Comparison of ENCODE assay signal across 11 mouse cellular contexts in genomic region chr12:107183283-107183682, GRCm38 (mm10).
A peak's percentile ranks its signal among the peaks of the same experiment; 100 is the strongest.
DNase-seq lines count a peak whose midpoint lies in the region; ATAC-seq and TF ChIP-seq lines count a peak whose summit lies in the region.
"Had no signal": no experiment of that assay in that cellular context is flagged by ENCODE, and none has a peak within 500 bp of the region (broad histone marks: within the 10 kb centered on the region; RNA-seq: fewer than 3 reads in every experiment).

No protein-coding gene starts in this region.

- peak; percentile 3 for DNase-seq in lung, postnatal 36 days
- DNase-seq in lung, adult 2 months, result no peak
- peak; percentile 33 for DNase-seq in brain, adult 2 months (ENCODE audit: low read depth, low spot score)
- DNase-seq in thymus, adult 2 months, result peak; percentile 87
- no peak for DNase-seq in cerebellum, postnatal 25 days
- DNase-seq: cerebellum, postnatal 10 days; gastrocnemius, postnatal 36 days; kidney, adult 8-10 months had no signal

- H3K36me3 ChIP-seq in forebrain, embryonic 13.5 days (ENCODE audit: poor library complexity, severe bottlenecking), result no peaks in the 10 kb centered on the region
- no peaks in the 10 kb centered on the region for H3K36me3 ChIP-seq in thymus, adult 2 months (ENCODE audit: control insufficient read depth, insufficient read depth, low read length)

- no peaks in the 10 kb centered on the region for H3K27me3 ChIP-seq in forebrain, embryonic 13.5 days
- no peaks in the 10 kb centered on the region for H3K27me3 ChIP-seq in thymus, adult 2 months (ENCODE audit: control insufficient read depth, insufficient read depth, low read length)

- TF ChIP-seq CTCF in lung, adult 2 months (IDR thresholded peaks at IDR 0.05; ENCODE audit: insufficient read depth, low read length), result no peak
- no peak for TF ChIP-seq CTCF in thymus, adult 2 months (IDR thresholded peaks at IDR 0.05; ENCODE audit: borderline replicate concordance, control insufficient read depth, extremely low read depth, insufficient read depth, low read length, poor library complexity)

- H3K4me1 ChIP-seq in lung, adult 2 months (ENCODE audit: control insufficient read depth, insufficient read depth, low read length), result no peaks in the 10 kb centered on the region
- H3K4me1 ChIP-seq in forebrain, embryonic 13.5 days, result peaks cover 26% of the 10 kb centered on the region
- peaks cover 56% of the 10 kb centered on the region for H3K4me1 ChIP-seq in thymus, adult 2 months (replicated peaks; ENCODE audit: control insufficient read depth, insufficient read depth, low read length)

- no peak overlapping the region for H3K27ac ChIP-seq in forebrain, embryonic 13.5 days
- peak overlapping the region; percentile 96 for H3K27ac ChIP-seq in thymus, adult 2 months (ENCODE audit: control insufficient read depth, insufficient read depth, low read length)

- H3K9me3 ChIP-seq in forebrain, embryonic 13.5 days (replicated peaks), result no peaks in the 10 kb centered on the region

- H3K9ac ChIP-seq in forebrain, embryonic 13.5 days, result no peak overlapping the region

- peak overlapping the region; percentile 20; the same call in 1 of the 2 replicates for H3K4me2 ChIP-seq in forebrain, embryonic 13.5 days
- H3K4me2 ChIP-seq: liver, embryonic 11.5 days had no signal

- no peak overlapping the region for H3K4me3 ChIP-seq in lung, adult 2 months (replicated peaks; ENCODE audit: extremely low read depth, low read depth, low read length)
- H3K4me3 ChIP-seq in forebrain, embryonic 13.5 days, result no peak overlapping the region
- H3K4me3 ChIP-seq in thymus, adult 2 months (ENCODE audit: control insufficient read depth, insufficient read depth, low read length), result peak overlapping the region; percentile 62

- WGBS in lung, adult 2 months, result 39% methylated on average over 9 of the region's 9 CpGs
- 51% methylated on average over 9 of the region's 9 CpGs for WGBS in forebrain, embryonic 13.5 days
- 35% methylated on average over 9 of the region's 9 CpGs for WGBS in thymus, adult 2 months

- ATAC-seq in forebrain, embryonic 13.5 days, result peak; percentile 70; the same call in 1 of the 2 replicates
- ATAC-seq in frontal cortex, adult (ENCODE audit: low TSS enrichment), result no peak

- TF ChIP-seq POLR2A in lung, adult 2 months (IDR thresholded peaks at IDR 0.05; ENCODE audit: borderline replicate concordance, extremely low read depth, low read depth, low read length), result no peak
- peak; percentile 86 for TF ChIP-seq POLR2A in thymus, adult 2 months (IDR thresholded peaks at IDR 0.05; ENCODE audit: control insufficient read depth, extremely low read depth, insufficient read depth, low read length, poor library complexity)

Comparison
In these comparisons a context has a peak if more than half of its experiments do, and no peak if none do; other contexts are left out.
1. DNase-seq: peak in lung, postnatal 36 days (single experiment), brain, adult 2 months (single experiment) and thymus, adult 2 months (single experiment); none in lung, adult 2 months (single experiment) and cerebellum, postnatal 25 days (0 of 2).